ENCODE assay signal across 14 mouse cellular contexts in genomic region chr15:67045920-67046804, GRCm38 (mm10).
DNase-seq lines count a peak whose midpoint lies in the region; ATAC-seq and TF ChIP-seq lines count a peak whose summit lies in the region.
"Had no signal": no experiment of that assay in that cellular context is flagged by ENCODE, and none has a peak within 500 bp of the region (broad histone marks: within the 10 kb centered on the region; RNA-seq: fewer than 3 reads in every experiment).

No protein-coding gene starts in this region.

- WGBS in cerebellum, adult 2 months: 87% methylated on average over 12 of the region's 12 CpGs
- WGBS in liver, embryonic 16.5 days (ENCODE audit: insufficient replicate concordance): 52% methylated on average over 12 of the region's 12 CpGs
- 64% methylated on average over 12 of the region's 12 CpGs for WGBS in liver, postnatal 0 days (ENCODE audit: insufficient replicate concordance)
- WGBS in small intestine, adult 2 months: 28% methylated on average over 12 of the region's 12 CpGs

- no peaks in the 10 kb centered on the region for H3K9me3 ChIP-seq in liver, embryonic 16.5 days (replicated peaks; ENCODE audit: control insufficient read depth, low read length)
- no peaks in the 10 kb centered on the region for H3K9me3 ChIP-seq in liver, postnatal 0 days (ENCODE audit: low read length)

- DNase-seq in cerebellum, adult 2 months: no peak
- no peak for DNase-seq in cerebellum, postnatal 4 days (ENCODE audit: low spot score in 2 of 2)
- no peak for DNase-seq in liver, postnatal 0 days
- peak; percentile 55 for DNase-seq in kidney, postnatal 10 days
- no peak for DNase-seq in left cerebral cortex, adult 8-10 months (ENCODE audit: low spot score in 2 of 2)
- DNase-seq in cerebellum, adult 11 months: no peak
- DNase-seq: adrenal gland, postnatal 25 days; cerebellum, adult 18-20 months; gastrocnemius, postnatal 10 days; heart, postnatal 10 days had no signal

- H3K9ac ChIP-seq in liver, embryonic 16.5 days (ENCODE audit: low read depth, low read length): no peak overlapping the region
- no peak overlapping the region for H3K9ac ChIP-seq in liver, postnatal 0 days (replicated peaks)

- H3K4me1 ChIP-seq in cerebellum, adult 2 months (ENCODE audit: control insufficient read depth, insufficient read depth, low read length): peaks cover 6% of the 10 kb centered on the region; the same call in 1 of the 2 replicates
- H3K4me1 ChIP-seq in liver, embryonic 16.5 days (ENCODE audit: control insufficient read depth, low read depth, low read length): peaks cover 9% of the 10 kb centered on the region
- peaks cover 33% of the 10 kb centered on the region for H3K4me1 ChIP-seq in liver, postnatal 0 days (ENCODE audit: insufficient read depth)
- peaks cover 17% of the 10 kb centered on the region for H3K4me1 ChIP-seq in small intestine, adult 2 months (ENCODE audit: control insufficient read depth, insufficient read depth, insufficient read length, low read length)

- TF ChIP-seq CTCF in cerebellum, adult 2 months (IDR thresholded peaks at IDR 0.05; ENCODE audit: borderline replicate concordance, insufficient read depth, low read depth, low read length): no peak
- TF ChIP-seq CTCF in liver, postnatal 0 days (IDR thresholded peaks at IDR 0.05; ENCODE audit: low read depth): no peak
- TF ChIP-seq CTCF in small intestine, adult 2 months (IDR thresholded peaks at IDR 0.05; ENCODE audit: extremely low read depth, insufficient read length, insufficient replicate concordance, low read depth, low read length): no peak

- ATAC-seq in liver, embryonic 16.5 days (ENCODE audit: low read depth): no peak
- no peak for ATAC-seq in liver, postnatal 0 days
- ATAC-seq: forebrain, embryonic 14.5 days; midbrain, embryonic 16.5 days had no signal

- H3K4me2 ChIP-seq in liver, embryonic 16.5 days (ENCODE audit: low read depth, low read length): no peak overlapping the region
- H3K4me2 ChIP-seq in liver, postnatal 0 days (ENCODE audit: low read depth, low read length): no peak overlapping the region

- TF ChIP-seq POLR2A in cerebellum, adult 2 months (IDR thresholded peaks at IDR 0.05; ENCODE audit: borderline replicate concordance, insufficient read depth, low read length): no peak
- no peak for TF ChIP-seq POLR2A in small intestine, adult 2 months (IDR thresholded peaks at IDR 0.05; ENCODE audit: low read depth, low read length)

- no peak for TF ChIP-seq EP300 in liver, postnatal 0 days (IDR thresholded peaks at IDR 0.05; ENCODE audit: low read depth)

- no peaks in the 10 kb centered on the region for H3K36me3 ChIP-seq in liver, embryonic 16.5 days (ENCODE audit: control insufficient read depth, insufficient read depth)
- H3K36me3 ChIP-seq in liver, postnatal 0 days (replicated peaks; ENCODE audit: insufficient read depth, low read length): no peaks in the 10 kb centered on the region
- no peaks in the 10 kb centered on the region for H3K36me3 ChIP-seq in small intestine, adult 2 months (ENCODE audit: control insufficient read depth, insufficient read depth, low read length)

- no peak overlapping the region for H3K4me3 ChIP-seq in cerebellum, adult 2 months (replicated peaks; ENCODE audit: insufficient read depth, low read depth, low read length)
- no peak overlapping the region for H3K4me3 ChIP-seq in liver, embryonic 16.5 days (ENCODE audit: low read depth, low read length)
- H3K4me3 ChIP-seq in liver, postnatal 0 days (ENCODE audit: low read depth, low read length): no peak overlapping the region
- no peak overlapping the region for H3K4me3 ChIP-seq in small intestine, adult 2 months (ENCODE audit: low read depth, low read length)

- H3K27ac ChIP-seq in cerebellum, adult 2 months (ENCODE audit: insufficient read depth, low read length): 0 out of 2 replicates have a peak overlapping the region, but pooled peaks have one; percentile 21
- H3K27ac ChIP-seq in liver, embryonic 16.5 days (ENCODE audit: low read length): 0 out of 2 replicates have a peak overlapping the region, but pooled peaks have one; percentile 3
- no peak overlapping the region for H3K27ac ChIP-seq in liver, postnatal 0 days (ENCODE audit: low read depth)
- H3K27ac ChIP-seq in small intestine, adult 2 months (ENCODE audit: insufficient read depth, low read depth, low read length): peak overlapping the region; percentile 14

- H3K27me3 ChIP-seq in cerebellum, adult 2 months (ENCODE audit: control insufficient read depth, insufficient read depth, low read length): no peaks in the 10 kb centered on the region; the same call in 1 of the 2 replicates
- no peaks in the 10 kb centered on the region for H3K27me3 ChIP-seq in liver, embryonic 16.5 days (ENCODE audit: control insufficient read depth, insufficient read depth, low read depth, low read length)
- H3K27me3 ChIP-seq in liver, postnatal 0 days (ENCODE audit: insufficient read depth, low read length): no peaks in the 10 kb centered on the region
- H3K27me3 ChIP-seq in small intestine, adult 2 months (ENCODE audit: control insufficient read depth, insufficient read depth, low read length): no peaks in the 10 kb centered on the region
